ENCODE assay signal across 16 mouse cellular contexts in the genomic region with DNA sequence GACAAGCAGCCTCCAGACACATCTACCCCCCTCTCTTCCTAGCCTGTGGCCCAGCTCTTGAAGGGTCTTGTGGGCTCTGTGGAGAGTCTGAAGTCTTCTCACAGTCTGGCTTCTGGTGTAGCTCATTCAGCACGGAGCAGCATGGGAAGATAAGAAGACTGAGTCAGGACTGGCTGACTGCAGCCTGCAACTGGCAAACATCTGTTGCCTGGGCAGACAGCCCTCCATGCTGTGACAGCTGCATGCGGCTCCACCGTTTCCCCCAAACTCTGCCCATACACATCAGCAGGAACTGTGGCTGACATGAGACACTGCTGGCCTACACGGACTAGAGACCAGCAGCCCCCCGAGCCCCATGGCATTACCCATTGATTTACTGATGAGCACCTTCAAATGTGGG. TPM values are rescaled to one million over a fixed set of nuclear protein-coding genes. Genes with fewer than 3 reads are reported as not detected.
DNase-seq lines count a peak whose midpoint lies in the region; ATAC-seq lines count a peak whose summit lies in the region.
"Had no signal": no experiment of that assay in that cellular context is flagged by ENCODE, and none has a peak within 500 bp of the region (broad histone marks: within the 10 kb centered on the region; RNA-seq: fewer than 3 reads in every experiment).

No protein-coding gene starts in this region.

- H3K9ac ChIP-seq in lung, embryonic 16.5 days (ENCODE audit: low read length): peak overlapping the region; percentile 9; the same call in 1 of the 2 replicates
- no peak overlapping the region for H3K9ac ChIP-seq in forebrain, embryonic 12.5 days

- peaks cover 21% of the 10 kb centered on the region for H3K4me1 ChIP-seq in lung, embryonic 16.5 days (replicated peaks; ENCODE audit: control insufficient read depth, insufficient read depth, low read length)
- H3K4me1 ChIP-seq in forebrain, embryonic 12.5 days: peaks cover 15% of the 10 kb centered on the region

- H3K27me3 ChIP-seq in lung, embryonic 16.5 days (ENCODE audit: control insufficient read depth, insufficient read depth, low read depth, low read length): no peaks in the 10 kb centered on the region
- H3K27me3 ChIP-seq in forebrain, embryonic 12.5 days: peaks cover 26% of the 10 kb centered on the region
- H3K27me3 ChIP-seq: Patski had no signal

- DNase-seq in lung, postnatal 36 days: no peak
- peak; percentile 97 for DNase-seq in heart, adult 11 months
- DNase-seq in heart, adult 9 months (ENCODE audit: low spot score in 2 of 2): peak; percentile 64 to 66
- DNase-seq in heart, postnatal 4 days: peak; percentile 66
- DNase-seq in right cerebral cortex, postnatal 10 days (ENCODE audit: low spot score in 2 of 2): no peak
- DNase-seq: cerebellum, postnatal 25 days; kidney, postnatal 10 days; right cerebral cortex, postnatal 14 days had no signal

- H3K27ac ChIP-seq in lung, embryonic 16.5 days (ENCODE audit: low read length): no peak overlapping the region; the same call in 1 of the 2 replicates
- no peak overlapping the region for H3K27ac ChIP-seq in forebrain, embryonic 12.5 days
- H3K27ac ChIP-seq: macrophage had no signal

- no peak overlapping the region for H3K4me3 ChIP-seq in lung, embryonic 16.5 days (ENCODE audit: low read length)
- no peak overlapping the region for H3K4me3 ChIP-seq in forebrain, embryonic 12.5 days (replicated peaks)

- H3K36me3 ChIP-seq in lung, embryonic 16.5 days (ENCODE audit: control insufficient read depth, insufficient read depth, low read length): peaks cover 2% of the 10 kb centered on the region
- H3K36me3 ChIP-seq in forebrain, embryonic 12.5 days (replicated peaks): peaks cover 22% of the 10 kb centered on the region

- WGBS in lung, embryonic 16.5 days: 61% methylated on average over 5 of the region's 5 CpGs
- 85% methylated on average over 5 of the region's 5 CpGs for WGBS in forebrain, embryonic 12.5 days

- no peak overlapping the region for H3K4me2 ChIP-seq in lung, embryonic 16.5 days (ENCODE audit: low read depth, low read length)
- no peak overlapping the region for H3K4me2 ChIP-seq in forebrain, embryonic 12.5 days

- ATAC-seq in lung, embryonic 16.5 days (ENCODE audit: low read depth): peak; percentile 13; the same call in 1 of the 2 replicates
- ATAC-seq in forebrain, embryonic 12.5 days (ENCODE audit: low FRiP score): no peak
- ATAC-seq: inflammation-experienced regulatory T-cells, adult 6 months; Patski had no signal

- H3K9me3 ChIP-seq in lung, embryonic 16.5 days (ENCODE audit: control insufficient read depth, low read length): no peaks in the 10 kb centered on the region
- H3K9me3 ChIP-seq in forebrain, embryonic 12.5 days: no peaks in the 10 kb centered on the region

RNA-seq across cellular contexts. Expression of gene B3gnt8, which starts 1.6 kb away (rescaled TPM):
- 10.5 and 11.1 TPM in 2 replicates for polyA plus RNA-seq in lung, embryonic 16.5 days (2015; fragmentation: Nextera tagmentation; extraction: Ambion mirVana)
- 1 to 10 TPM; 2.2 to 3.0 TPM for total RNA-seq in heart, postnatal 4 days (2021)
- polyA plus RNA-seq in forebrain, embryonic 12.5 days (2016; fragmentation: Nextera tagmentation; extraction: Ambion mirVana): 0.70 and 0.79 TPM in 2 replicates

RNA-seq across cellular contexts. Expression of gene Dmac2, which starts 5.6 kb away (rescaled TPM):
- 34.5 TPM in 2 replicates for polyA plus RNA-seq in lung, embryonic 16.5 days (2015; fragmentation: Nextera tagmentation; extraction: Ambion mirVana)
- total RNA-seq in heart, postnatal 4 days (2021): 10 to 100 TPM; 46.1 to 49.5 TPM
- polyA plus RNA-seq in forebrain, embryonic 12.5 days (2016; fragmentation: Nextera tagmentation; extraction: Ambion mirVana): 24.0 and 25.1 TPM in 2 replicates

RNA-seq across cellular contexts. Expression of gene Erich4, which starts 9.2 kb away (rescaled TPM):
- 0.23 TPM in 1 of 2 replicates, not detected in the other for polyA plus RNA-seq in lung, embryonic 16.5 days (2015; fragmentation: Nextera tagmentation; extraction: Ambion mirVana)
- not detected for total RNA-seq in heart, postnatal 4 days (2021)
- polyA plus RNA-seq in forebrain, embryonic 12.5 days (2016; fragmentation: Nextera tagmentation; extraction: Ambion mirVana): not detected in 2 replicates
- total RNA-seq: adrenal gland, adult 18-20 months; hematopoietic stem cell, adult 5-6 weeks had no signal
- polyA plus RNA-seq: inflammation-experienced regulatory T-cells, adult 6 months; limb, embryonic 11.5 days; macrophage; Patski had no signal

RNA-seq across cellular contexts. Expression of gene Bckdha, which starts 33.9 kb away (rescaled TPM):
- polyA plus RNA-seq in lung, embryonic 16.5 days (2015; fragmentation: Nextera tagmentation; extraction: Ambion mirVana): 64.6 and 67.6 TPM in 2 replicates
- 10 to 100 TPM; 46.7 to 59.4 TPM for total RNA-seq in heart, postnatal 4 days (2021)
- polyA plus RNA-seq in forebrain, embryonic 12.5 days (2016; fragmentation: Nextera tagmentation; extraction: Ambion mirVana): 36.1 and 38.1 TPM in 2 replicates

RNA-seq across cellular contexts. Expression of gene Exosc5, which starts 34.1 kb away (rescaled TPM):
- polyA plus RNA-seq in lung, embryonic 16.5 days (2015; fragmentation: Nextera tagmentation; extraction: Ambion mirVana): 70.6 and 71.2 TPM in 2 replicates
- 10 to 100 TPM; 18.8 to 19.6 TPM for total RNA-seq in heart, postnatal 4 days (2021)
- polyA plus RNA-seq in forebrain, embryonic 12.5 days (2016; fragmentation: Nextera tagmentation; extraction: Ambion mirVana): 49.8 and 51.1 TPM in 2 replicates

Comparison
In these comparisons a context has a peak if more than half of its experiments do, and no peak if none do; other contexts are left out.
1. DNase-seq: peak in heart, adult 11 months (single experiment), heart, adult 9 months (2 of 2) and heart, postnatal 4 days (single experiment); none in lung, postnatal 36 days (single experiment) and right cerebral cortex, postnatal 10 days (0 of 2).